Mouse (Mus musculus): Measurements from ENCODE around the gene Ptgir. TPM values are rescaled to one million over a fixed set of nuclear protein-coding genes. Genes with fewer than 3 reads are reported as not detected.

Ptgir gene
- polyA plus RNA-seq, 1 experiment from 2014 or later, result 1.1 TPM

- no peak for ATAC-seq (ENCODE audit: low FRiP score)
- Histone ChIP-seq H3K9ac (replicated peaks) (no peak overlapping the region), H3K9me3 (replicated peaks) (no peaks in the 10 kb centered on the region), H3K36me3 (no peaks in the 10 kb centered on the region), H3K4me2 (no peak overlapping the region), H3K4me1 (0 out of 2 replicates have a peak, but pooled peaks cover 10% of the 10 kb centered on the region), H3K4me3 (replicated peaks) (no peak overlapping the region), H3K27me3 (replicated peaks) (0 out of 2 replicates have a peak, but pooled peaks cover 2% of the 10 kb centered on the region), H3K27ac (replicated peaks) (no peak overlapping the region)
- WGBS, result 79% methylated on average over 7 of the region's 7 CpGs
These were observed 1.6 kb downstream of the Ptgir start for GRCm38 (mm10) chr7:16907842-16908241.

- WGBS, result 66% methylated on average over 11 of the region's 11 CpGs
- Histone ChIP-seq H3K36me3 (peaks cover 2% of the 10 kb centered on the region; the same call in 1 of the 2 replicates), H3K4me1 (0 out of 2 replicates have a peak, but pooled peaks cover 10% of the 10 kb centered on the region), H3K27ac (replicated peaks) (no peak overlapping the region), H3K27me3 (replicated peaks) (0 out of 2 replicates have a peak, but pooled peaks cover 2% of the 10 kb centered on the region), H3K4me2 (no peak overlapping the region), H3K9ac (replicated peaks) (no peak overlapping the region), H3K4me3 (replicated peaks) (no peak overlapping the region), H3K9me3 (replicated peaks) (no peaks in the 10 kb centered on the region)
- ATAC-seq (ENCODE audit: low FRiP score), result no peak
These were observed 2.1 kb downstream of the Ptgir start for GRCm38 (mm10) chr7:16908367-16908766.

- no peak overlapping the region for H3K4me2 ChIP-seq
- H3K27me3 ChIP-seq (replicated peaks), result no peaks in the 10 kb centered on the region
- H3K4me3 ChIP-seq (replicated peaks), result no peak overlapping the region
- no peaks in the 10 kb centered on the region for H3K9me3 ChIP-seq (replicated peaks)
- no peak for ATAC-seq (ENCODE audit: low FRiP score)
- peaks cover 13% of the 10 kb centered on the region; the same call in 1 of the 2 replicates for H3K4me1 ChIP-seq
- H3K27ac ChIP-seq (replicated peaks), result no peak overlapping the region
- peaks cover 2% of the 10 kb centered on the region for H3K36me3 ChIP-seq
- 75% methylated on average over 11 of the region's 11 CpGs for WGBS
- no peak overlapping the region for H3K9ac ChIP-seq (replicated peaks)
These were observed 2.6 kb downstream of the Ptgir start for GRCm38 (mm10) chr7:16908859-16909258.

GRCm38 (mm10) chr7:16909909-16910308, 3.6 kb downstream of the Ptgir start:
- H3K36me3 ChIP-seq, result peaks cover 13% of the 10 kb centered on the region
- H3K27me3 ChIP-seq (replicated peaks), result no peaks in the 10 kb centered on the region
- ATAC-seq (ENCODE audit: low FRiP score), result no peak
- no peak overlapping the region for H3K27ac ChIP-seq (replicated peaks)
- H3K9me3 ChIP-seq (replicated peaks), result no peaks in the 10 kb centered on the region
- no peak overlapping the region for H3K9ac ChIP-seq (replicated peaks)
- 55% methylated on average over 10 of the region's 10 CpGs for WGBS
- H3K4me2 ChIP-seq, result no peak overlapping the region
- H3K4me3 ChIP-seq (replicated peaks), result no peak overlapping the region
- peaks cover 14% of the 10 kb centered on the region; the same call in 1 of the 2 replicates for H3K4me1 ChIP-seq

GRCm38 (mm10) chr7:16911904-16912303, 5.6 kb downstream of the Ptgir start:
- no peak overlapping the region for H3K9ac ChIP-seq (replicated peaks)
- H3K27me3 ChIP-seq (replicated peaks), result no peaks in the 10 kb centered on the region
- H3K4me2 ChIP-seq, result no peak overlapping the region
- no peak for ATAC-seq (ENCODE audit: low FRiP score)
- H3K4me1 ChIP-seq, result peaks cover 11% of the 10 kb centered on the region; the same call in 1 of the 2 replicates
- no peaks in the 10 kb centered on the region for H3K9me3 ChIP-seq (replicated peaks)
- H3K27ac ChIP-seq (replicated peaks), result no peak overlapping the region
- H3K36me3 ChIP-seq, result peaks cover 31% of the 10 kb centered on the region
- 84% methylated on average over 3 of the region's 3 CpGs for WGBS
- no peak overlapping the region for H3K4me3 ChIP-seq (replicated peaks)

- no peaks in the 10 kb centered on the region for H3K27me3 ChIP-seq (replicated peaks)
- no peak overlapping the region for H3K27ac ChIP-seq (replicated peaks)
- H3K4me2 ChIP-seq, result no peak overlapping the region
- no peak for ATAC-seq (ENCODE audit: low FRiP score)
- WGBS, result 51% methylated on average over 6 of the region's 6 CpGs
- H3K4me1 ChIP-seq, result peaks cover 15% of the 10 kb centered on the region
- no peak overlapping the region for H3K9ac ChIP-seq (replicated peaks)
- no peak overlapping the region for H3K4me3 ChIP-seq (replicated peaks)
- no peaks in the 10 kb centered on the region for H3K9me3 ChIP-seq (replicated peaks)
- peaks cover 36% of the 10 kb centered on the region for H3K36me3 ChIP-seq
These were observed 6.1 kb downstream of the Ptgir start for GRCm38 (mm10) chr7:16912360-16912759.

GRCm38 (mm10) chr7:16913806-16914452, 7.6 kb downstream of the Ptgir start:
- Histone ChIP-seq H3K4me3 (replicated peaks) (no peak overlapping the region), H3K36me3 (peaks cover 52% of the 10 kb centered on the region), H3K9ac (replicated peaks) (no peak overlapping the region), H3K4me1 (peaks cover 31% of the 10 kb centered on the region), H3K4me2 (no peak overlapping the region), H3K9me3 (replicated peaks) (no peaks in the 10 kb centered on the region), H3K27me3 (replicated peaks) (no peaks in the 10 kb centered on the region), H3K27ac (replicated peaks) (no peak overlapping the region; the same call in 1 of the 2 replicates)
- peak; percentile 64 for ATAC-seq (ENCODE audit: low FRiP score)
- 35% methylated on average over 10 of the region's 10 CpGs for WGBS

GRCm38 (mm10) chr7:16914453-16915343, 8.4 kb downstream of the Ptgir start:
- Histone ChIP-seq H3K27me3 (replicated peaks) (no peaks in the 10 kb centered on the region), H3K9me3 (replicated peaks) (no peaks in the 10 kb centered on the region), H3K36me3 (peaks cover 57% of the 10 kb centered on the region), H3K9ac (replicated peaks) (no peak overlapping the region), H3K27ac (replicated peaks) (no peak overlapping the region), H3K4me2 (no peak overlapping the region), H3K4me1 (peaks cover 39% of the 10 kb centered on the region), H3K4me3 (replicated peaks) (no peak overlapping the region)
- 0 out of 2 replicates have a peak, but pooled peaks have one; percentile 1 for ATAC-seq (ENCODE audit: low FRiP score)
- WGBS, result 85% methylated on average over 18 of the region's 18 CpGs

GRCm38 (mm10) chr7:16915461-16916340, 9.4 kb downstream of the Ptgir start:
- ATAC-seq (ENCODE audit: low FRiP score), result no peak
- Histone ChIP-seq H3K4me1 (peaks cover 49% of the 10 kb centered on the region), H3K36me3 (peaks cover 57% of the 10 kb centered on the region), H3K4me3 (replicated peaks) (no peak overlapping the region), H3K9me3 (replicated peaks) (no peaks in the 10 kb centered on the region), H3K27me3 (replicated peaks) (no peaks in the 10 kb centered on the region), H3K9ac (replicated peaks) (no peak overlapping the region), H3K27ac (replicated peaks) (no peak overlapping the region; the same call in 1 of the 2 replicates), H3K4me2 (no peak overlapping the region)
- WGBS, result 93% methylated on average over 32 of the region's 32 CpGs

GRCm38 (mm10) chr7:16916342-16917265, 10.3 kb downstream of the Ptgir start:
- Histone ChIP-seq H3K4me3 (replicated peaks) (no peak overlapping the region), H3K4me1 (peaks cover 58% of the 10 kb centered on the region), H3K27me3 (replicated peaks) (no peaks in the 10 kb centered on the region), H3K36me3 (peaks cover 57% of the 10 kb centered on the region), H3K9me3 (replicated peaks) (no peaks in the 10 kb centered on the region), H3K9ac (replicated peaks) (no peak overlapping the region), H3K27ac (replicated peaks) (no peak overlapping the region), H3K4me2 (no peak overlapping the region)
- WGBS, result 84% methylated on average over 29 of the region's 30 CpGs
- no peak for ATAC-seq (ENCODE audit: low FRiP score)
